Mouse (Mus musculus): Measurements from ENCODE around the gene Numbl. TPM values are rescaled to one million over a fixed set of nuclear protein-coding genes. Genes with fewer than 3 reads are reported as not detected.
A peak's percentile ranks its signal among the peaks of the same experiment; 100 is the strongest.

Numbl gene
- polyA plus RNA-seq, 1 experiment from 2014 or later: 60.7 TPM

DNA sequence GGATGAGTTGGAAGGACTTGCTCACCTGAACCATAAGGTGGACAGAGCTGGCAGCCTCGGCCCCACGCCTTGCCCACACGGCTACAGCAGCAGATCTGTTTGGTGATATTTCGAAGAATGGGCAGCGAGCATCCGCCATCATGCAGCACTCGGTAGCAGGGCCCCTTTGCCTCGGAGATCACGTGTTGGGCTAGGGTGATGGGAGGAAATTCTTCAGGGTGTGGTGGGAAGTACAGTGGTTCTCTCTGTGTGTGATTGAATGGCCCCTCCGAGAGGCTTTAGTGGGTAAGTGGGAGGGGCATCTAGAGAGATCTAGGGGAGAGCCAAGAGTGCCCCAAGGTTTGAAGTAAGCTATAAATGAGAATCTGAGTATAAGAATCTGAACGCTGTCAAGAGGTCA, 69.9 kb downstream of the Numbl start:
- WGBS: 86% methylated on average over 11 of the region's 11 CpGs
- no peak for ATAC-seq (ENCODE audit: low FRiP score)
- Histone ChIP-seq H3K4me1 (peaks cover 53% of the 10 kb centered on the region), H3K27me3 (replicated peaks) (peaks cover 92% of the 10 kb centered on the region), H3K9ac (replicated peaks) (no peak overlapping the region), H3K4me3 (replicated peaks) (no peak overlapping the region), H3K27ac (replicated peaks) (no peak overlapping the region), H3K4me2 (no peak overlapping the region), H3K36me3 (no peaks in the 10 kb centered on the region), H3K9me3 (replicated peaks) (no peaks in the 10 kb centered on the region)

DNA sequence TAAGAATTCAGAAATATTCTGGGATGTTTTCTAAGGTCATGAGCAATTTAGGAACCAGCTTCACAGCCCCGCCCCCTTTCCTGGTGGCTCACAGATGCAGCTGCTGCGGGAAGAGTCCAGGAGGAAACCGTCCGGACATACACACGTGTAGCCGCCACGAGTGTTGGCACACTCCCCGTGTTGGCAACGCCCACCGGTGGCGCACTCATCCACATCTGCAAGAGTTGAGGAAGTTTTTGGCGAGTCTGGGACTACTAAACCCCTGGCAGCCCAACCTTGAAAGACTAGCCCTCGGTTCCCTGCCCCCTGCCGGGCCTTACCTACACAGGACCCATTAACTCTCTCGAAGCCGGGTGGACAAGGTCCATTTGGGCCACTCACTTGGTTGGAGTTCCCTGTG, 70.4 kb downstream of the Numbl start:
- H3K4me2 ChIP-seq: no peak overlapping the region
- H3K36me3 ChIP-seq: no peaks in the 10 kb centered on the region
- H3K9ac ChIP-seq (replicated peaks): no peak overlapping the region
- H3K4me3 ChIP-seq (replicated peaks): no peak overlapping the region
- WGBS: 40% methylated on average over 16 of the region's 16 CpGs
- H3K9me3 ChIP-seq (replicated peaks): no peaks in the 10 kb centered on the region
- peaks cover 96% of the 10 kb centered on the region for H3K27me3 ChIP-seq (replicated peaks)
- no peak for ATAC-seq (ENCODE audit: low FRiP score)
- H3K27ac ChIP-seq (replicated peaks): no peak overlapping the region
- peaks cover 58% of the 10 kb centered on the region for H3K4me1 ChIP-seq

DNA sequence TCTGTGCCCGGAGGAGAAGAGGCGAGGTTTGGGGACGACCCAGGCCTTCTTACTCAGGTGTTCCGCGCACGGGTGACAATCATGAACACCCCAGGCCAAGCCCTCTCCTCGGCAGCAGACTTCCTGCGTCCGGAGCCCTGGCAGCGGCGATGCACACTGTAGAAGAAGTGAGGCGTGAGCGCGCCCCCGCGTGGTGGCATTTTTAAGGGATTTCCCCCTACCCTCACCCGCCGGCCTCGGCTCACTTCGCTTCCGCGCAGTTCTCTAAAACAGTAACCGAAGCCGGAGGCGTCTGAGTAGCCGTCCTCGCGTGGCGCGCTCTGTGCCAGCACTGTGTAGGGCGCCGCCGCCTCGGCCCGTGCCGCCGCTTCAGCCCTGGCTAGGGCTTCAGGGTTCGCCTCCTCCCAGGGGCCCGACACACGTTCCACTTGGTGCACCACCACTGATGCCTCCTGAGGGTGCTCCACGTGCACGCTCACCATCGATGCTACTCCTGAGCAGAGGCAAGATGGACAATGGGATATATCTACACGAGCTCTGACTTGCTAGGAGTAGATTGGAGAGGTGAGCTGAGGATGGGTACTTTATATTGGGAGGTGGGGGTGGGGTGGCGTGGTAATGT, 71.2 kb downstream of the Numbl start:
- Histone ChIP-seq H3K9me3 (replicated peaks) (no peaks in the 10 kb centered on the region), H3K9ac (replicated peaks) (no peak overlapping the region), H3K36me3 (no peaks in the 10 kb centered on the region), H3K4me2 (peak overlapping the region; percentile 46), H3K27me3 (replicated peaks) (peaks cover 97% of the 10 kb centered on the region), H3K4me3 (replicated peaks) (peak overlapping the region; percentile 26), H3K4me1 (peaks cover 66% of the 10 kb centered on the region), H3K27ac (replicated peaks) (no peak overlapping the region)
- peak; percentile 32 for ATAC-seq (ENCODE audit: low FRiP score)
- 5% methylated on average over 45 of the region's 45 CpGs for WGBS

DNA sequence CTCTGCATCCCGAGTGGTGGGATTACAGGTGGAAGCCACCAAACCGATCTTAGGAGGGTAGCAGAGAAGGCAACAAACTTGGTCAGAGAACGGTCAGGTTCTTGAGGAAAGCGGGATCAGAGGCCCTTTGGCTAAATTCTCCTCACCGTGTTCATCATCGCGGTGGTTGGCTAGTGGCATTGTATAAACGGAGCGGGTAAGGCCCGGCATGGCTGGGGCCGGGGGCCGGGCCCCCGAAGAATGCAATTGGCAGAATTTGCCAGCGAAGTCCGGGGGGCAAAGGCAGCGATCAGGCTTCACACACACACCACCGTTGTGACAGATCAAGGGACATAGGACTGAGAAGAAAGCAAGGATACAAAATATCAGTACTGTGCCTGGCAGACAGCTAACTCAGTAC, 71.7 kb downstream of the Numbl start:
- Histone ChIP-seq H3K4me2 (peak overlapping the region; percentile 97), H3K27me3 (replicated peaks) (peaks cover 97% of the 10 kb centered on the region), H3K9ac (replicated peaks) (no peak overlapping the region), H3K36me3 (no peaks in the 10 kb centered on the region), H3K4me3 (replicated peaks) (0 out of 2 replicates have a peak overlapping the region, but pooled peaks have one; percentile 39), H3K4me1 (peaks cover 71% of the 10 kb centered on the region), H3K9me3 (replicated peaks) (no peaks in the 10 kb centered on the region), H3K27ac (replicated peaks) (no peak overlapping the region)
- ATAC-seq (ENCODE audit: low FRiP score): no peak
- 22% methylated on average over 17 of the region's 17 CpGs for WGBS

DNA sequence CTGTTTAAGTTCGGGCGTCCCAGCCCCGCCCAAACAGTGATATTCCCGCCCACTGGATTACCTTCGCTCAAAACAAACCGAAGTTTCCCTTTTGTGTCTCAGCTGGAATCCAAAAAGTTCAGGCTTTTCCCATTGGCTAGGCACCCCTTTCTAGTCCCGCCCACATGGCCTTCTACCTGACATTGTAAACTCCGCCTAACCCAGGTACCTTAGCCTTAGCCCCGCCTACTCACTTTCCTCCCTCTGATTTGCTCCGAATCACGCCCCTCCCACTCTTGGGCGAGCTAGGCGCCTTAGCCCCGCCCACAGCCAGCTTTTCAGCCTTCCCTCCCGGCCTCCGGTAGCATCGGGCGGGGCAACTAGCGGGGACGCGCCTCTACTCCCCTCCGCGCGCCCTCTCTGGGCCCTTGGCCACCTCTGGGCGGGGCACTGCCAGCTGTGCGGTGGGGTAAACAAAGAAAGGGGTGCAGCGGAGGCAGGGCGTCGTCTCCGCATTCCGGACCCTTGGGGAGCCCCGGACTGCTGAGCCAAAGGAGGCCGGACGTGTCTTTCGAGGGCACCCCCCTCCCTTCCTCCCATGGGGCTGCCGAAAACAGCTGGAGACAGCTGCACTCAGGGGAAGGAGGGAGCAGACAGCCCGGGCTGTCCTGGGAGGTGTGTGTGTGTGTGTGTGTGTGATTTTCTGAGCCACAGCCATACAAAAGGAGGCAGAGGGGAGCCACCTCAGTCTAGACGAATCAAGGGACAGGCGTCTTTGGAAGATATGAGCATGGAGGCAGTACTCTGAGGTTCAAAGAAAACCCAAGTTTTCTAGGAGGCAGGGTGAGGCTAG, 72.7 kb downstream of the Numbl start:
- Histone ChIP-seq H3K4me2 (peak overlapping the region; percentile 97), H3K9ac (replicated peaks) (0 out of 2 replicates have a peak overlapping the region, but pooled peaks have one; percentile 8), H3K27me3 (replicated peaks) (peaks cover 98% of the 10 kb centered on the region), H3K9me3 (replicated peaks) (no peaks in the 10 kb centered on the region), H3K4me3 (replicated peaks) (peak overlapping the region; percentile 39), H3K36me3 (no peaks in the 10 kb centered on the region), H3K4me1 (peaks cover 64% of the 10 kb centered on the region), H3K27ac (replicated peaks) (no peak overlapping the region)
- ATAC-seq (ENCODE audit: low FRiP score): no peak
- under 1% methylated on average over 39 of the region's 39 CpGs for WGBS

DNA sequence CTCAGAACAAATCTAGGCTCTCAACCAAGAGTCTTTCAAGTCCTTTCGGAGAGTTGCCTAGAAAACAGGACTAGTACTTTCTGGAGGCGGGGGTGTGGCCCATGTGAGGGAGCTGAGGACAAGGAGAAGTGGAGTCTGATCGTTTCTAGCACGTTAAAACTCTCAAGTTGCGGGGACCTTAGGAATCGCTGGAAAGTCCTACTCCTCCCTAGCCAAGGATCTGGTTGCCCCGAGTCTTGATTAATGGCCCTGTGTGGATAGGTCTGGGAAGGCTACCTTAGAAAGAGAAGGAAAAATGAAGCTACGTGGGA, 73.3 kb downstream of the Numbl start:
- Histone ChIP-seq H3K27me3 (replicated peaks) (peaks cover 98% of the 10 kb centered on the region), H3K27ac (replicated peaks) (no peak overlapping the region), H3K4me1 (peaks cover 64% of the 10 kb centered on the region), H3K9ac (replicated peaks) (no peak overlapping the region), H3K36me3 (no peaks in the 10 kb centered on the region), H3K4me3 (replicated peaks) (peak overlapping the region; percentile 39), H3K9me3 (replicated peaks) (no peaks in the 10 kb centered on the region), H3K4me2 (peak overlapping the region; percentile 97)
- no peak for ATAC-seq (ENCODE audit: low FRiP score)
- WGBS: 3% methylated on average over 8 of the region's 8 CpGs

Other genes starting within 250 kb of the Numbl start
- gene Cyp2a12, start 229.4 kb upstream of the Numbl start, polyA plus RNA-seq (2015; fragmentation: Nextera tagmentation; extraction: Ambion mirVana): not detected in 2 replicates
- 0.56 TPM in 1 of 2 replicates, not detected in the other for gene Cyp2f2, start 138.5 kb upstream of the Numbl start, polyA plus RNA-seq (2015; fragmentation: Nextera tagmentation; extraction: Ambion mirVana)
- 0.10 and 0.36 TPM in 2 replicates for gene Cyp2t4, start 104.7 kb upstream of the Numbl start, polyA plus RNA-seq (2015; fragmentation: Nextera tagmentation; extraction: Ambion mirVana)
- 92.3 and 94.7 TPM in 2 replicates for gene Egln2, start 91.6 kb upstream of the Numbl start, polyA plus RNA-seq (2015; fragmentation: Nextera tagmentation; extraction: Ambion mirVana)
- 105 and 109 TPM in 2 replicates for gene Rab4b, start 79.5 kb upstream of the Numbl start, polyA plus RNA-seq (2015; fragmentation: Nextera tagmentation; extraction: Ambion mirVana)
- gene Gm21983, start 77.3 kb upstream of the Numbl start, polyA plus RNA-seq (2015; fragmentation: Nextera tagmentation; extraction: Ambion mirVana): 0.90 TPM in 1 of 2 replicates, not detected in the other
- 22.9 and 28.6 TPM in 2 replicates for gene Mia, start 77.3 kb upstream of the Numbl start, polyA plus RNA-seq (2015; fragmentation: Nextera tagmentation; extraction: Ambion mirVana)
- gene BC024978, start 62.7 kb upstream of the Numbl start, polyA plus RNA-seq (2015; fragmentation: Nextera tagmentation; extraction: Ambion mirVana): 3.4 TPM in 2 replicates
- gene Snrpa, start 62.2 kb upstream of the Numbl start, polyA plus RNA-seq (2015; fragmentation: Nextera tagmentation; extraction: Ambion mirVana): 176 and 193 TPM in 2 replicates
- gene Itpkc, start 29.8 kb upstream of the Numbl start, polyA plus RNA-seq (2015; fragmentation: Nextera tagmentation; extraction: Ambion mirVana): 5.9 and 6.1 TPM in 2 replicates
- 20.1 and 20.9 TPM in 2 replicates for gene Coq8b, start 25.4 kb upstream of the Numbl start, polyA plus RNA-seq (2015; fragmentation: Nextera tagmentation; extraction: Ambion mirVana)
- 10.7 and 17.8 TPM in 2 replicates for gene Ltbp4, start 79.3 kb downstream of the Numbl start, polyA plus RNA-seq (2015; fragmentation: Nextera tagmentation; extraction: Ambion mirVana)
- 28.9 and 33.4 TPM in 2 replicates for gene Shkbp1, start 97.6 kb downstream of the Numbl start, polyA plus RNA-seq (2015; fragmentation: Nextera tagmentation; extraction: Ambion mirVana)
- not detected in 2 replicates for gene Gm20479, start 99.0 kb downstream of the Numbl start, polyA plus RNA-seq (2015; fragmentation: Nextera tagmentation; extraction: Ambion mirVana)
- gene Sptbn4, start 189.3 kb downstream of the Numbl start, polyA plus RNA-seq (2015; fragmentation: Nextera tagmentation; extraction: Ambion mirVana): 3.7 TPM in 2 replicates
- 24.5 and 26.1 TPM in 2 replicates for gene Blvrb, start 189.5 kb downstream of the Numbl start, polyA plus RNA-seq (2015; fragmentation: Nextera tagmentation; extraction: Ambion mirVana)
- gene Sertad3, start 215.3 kb downstream of the Numbl start, polyA plus RNA-seq (2015; fragmentation: Nextera tagmentation; extraction: Ambion mirVana): 8.8 and 11.0 TPM in 2 replicates
- gene Sertad1, start 228.5 kb downstream of the Numbl start, polyA plus RNA-seq (2015; fragmentation: Nextera tagmentation; extraction: Ambion mirVana): 11.6 and 15.8 TPM in 2 replicates
- gene Prx, start 240.9 kb downstream of the Numbl start, polyA plus RNA-seq (2015; fragmentation: Nextera tagmentation; extraction: Ambion mirVana): 2.0 and 2.4 TPM in 2 replicates